Comparison of ENCODE assay signal across 9 mouse cellular contexts in the genomic region with DNA sequence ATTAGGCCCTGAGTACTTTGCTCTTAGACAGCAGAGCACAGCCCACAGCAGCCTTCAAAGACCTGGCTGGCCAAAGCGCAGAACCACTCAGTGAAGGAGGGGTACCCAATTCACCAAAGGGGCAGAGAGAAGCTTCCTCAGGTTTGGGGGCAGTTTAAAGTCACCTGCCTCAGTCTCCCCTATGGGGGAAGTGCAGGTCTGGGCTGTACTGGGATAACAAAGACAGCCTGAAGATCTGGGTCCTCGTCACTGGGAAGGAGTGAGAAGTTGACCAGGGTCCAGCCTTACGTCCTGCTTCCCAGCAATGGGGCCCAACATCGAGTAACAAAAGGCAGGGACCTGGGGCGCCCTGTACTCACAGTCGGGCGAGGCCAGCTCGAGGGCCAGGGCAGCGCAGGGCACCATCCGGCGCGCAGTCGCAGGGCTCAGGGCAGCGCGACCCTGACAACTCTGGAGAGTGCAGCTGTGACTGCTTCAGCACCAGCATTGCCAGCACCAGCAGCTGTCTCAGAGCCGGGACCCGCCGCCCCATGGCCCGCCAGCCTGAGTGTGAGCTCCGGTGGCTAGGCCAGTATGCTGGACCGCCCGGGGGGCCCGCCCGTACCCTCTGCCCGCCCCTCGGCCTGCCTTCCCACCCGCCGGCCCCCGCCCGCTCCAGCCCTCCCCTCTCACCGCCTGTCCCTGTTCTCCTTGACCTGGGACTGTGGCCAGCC. TPM values are rescaled to one million over a fixed set of nuclear protein-coding genes. Genes with fewer than 3 reads are reported as not detected.
A peak's percentile ranks its signal among the peaks of the same experiment; 100 is the strongest.
DNase-seq lines count a peak whose midpoint lies in the region; ATAC-seq and TF ChIP-seq lines count a peak whose summit lies in the region.
"Had no signal": no experiment of that assay in that cellular context is flagged by ENCODE, and none has a peak within 500 bp of the region (broad histone marks: within the 10 kb centered on the region; RNA-seq: fewer than 3 reads in every experiment).

TSS of gene Lhcgr (minus strand) at position 551 of the 713 bp plus-strand sequence.

- H3K9me3 ChIP-seq in liver, embryonic 12.5 days (replicated peaks) = no peaks in the 10 kb centered on the region
- no peaks in the 10 kb centered on the region for H3K9me3 ChIP-seq in liver, postnatal 0 days (ENCODE audit: low read length)
- H3K9me3 ChIP-seq in embryonic facial prominence, embryonic 14.5 days (ENCODE audit: control insufficient read depth, low read length) = no peaks in the 10 kb centered on the region
- H3K9me3 ChIP-seq in hindbrain, embryonic 16.5 days (ENCODE audit: control insufficient read depth, low read length) = no peaks in the 10 kb centered on the region
- no peaks in the 10 kb centered on the region for H3K9me3 ChIP-seq in neural tube, embryonic 11.5 days (ENCODE audit: control insufficient read depth, low read length)

- no peak within 1 kb of the TSS for H3K9ac ChIP-seq in liver, embryonic 12.5 days
- no peak within 1 kb of the TSS for H3K9ac ChIP-seq in liver, postnatal 0 days (replicated peaks)
- no peak within 1 kb of the TSS for H3K9ac ChIP-seq in embryonic facial prominence, embryonic 14.5 days (ENCODE audit: low read depth, low read length)
- peak within 1 kb of the TSS; percentile 32 for H3K9ac ChIP-seq in hindbrain, embryonic 16.5 days (ENCODE audit: low read depth, low read length)
- peak within 1 kb of the TSS; percentile 37 for H3K9ac ChIP-seq in neural tube, embryonic 11.5 days (ENCODE audit: low read length)

- H3K4me3 ChIP-seq in liver, embryonic 12.5 days = no peak within 1 kb of the TSS
- no peak within 1 kb of the TSS for H3K4me3 ChIP-seq in liver, postnatal 0 days (ENCODE audit: low read depth, low read length)
- H3K4me3 ChIP-seq in embryonic facial prominence, embryonic 14.5 days (ENCODE audit: low read depth, low read length) = peak within 1 kb of the TSS; percentile 16; the same call in 1 of the 2 replicates
- peak within 1 kb of the TSS; percentile 23; the same call in 1 of the 2 replicates for H3K4me3 ChIP-seq in hindbrain, embryonic 16.5 days (ENCODE audit: low read length)
- no peak within 1 kb of the TSS for H3K4me3 ChIP-seq in neural tube, embryonic 11.5 days (ENCODE audit: low read depth, low read length)

- WGBS in liver, embryonic 12.5 days (ENCODE audit: insufficient replicate concordance) = 21% methylated on average over 31 of the region's 31 CpGs
- WGBS in liver, postnatal 0 days (ENCODE audit: insufficient replicate concordance) = 35% methylated on average over 28 of the region's 31 CpGs
- 28% methylated on average over 19 of the region's 31 CpGs for WGBS in embryonic facial prominence, embryonic 14.5 days
- 33% methylated on average over 27 of the region's 31 CpGs for WGBS in hindbrain, embryonic 16.5 days
- 21% methylated on average over 31 of the region's 31 CpGs for WGBS in neural tube, embryonic 11.5 days

- H3K36me3 ChIP-seq in liver, embryonic 12.5 days = no peaks in the 10 kb centered on the region
- no peaks in the 10 kb centered on the region for H3K36me3 ChIP-seq in liver, postnatal 0 days (replicated peaks; ENCODE audit: insufficient read depth, low read length)
- no peaks in the 10 kb centered on the region for H3K36me3 ChIP-seq in embryonic facial prominence, embryonic 14.5 days (ENCODE audit: control insufficient read depth, insufficient read depth, low read length)
- H3K36me3 ChIP-seq in hindbrain, embryonic 16.5 days (ENCODE audit: control insufficient read depth, insufficient read depth, low read length) = no peaks in the 10 kb centered on the region
- H3K36me3 ChIP-seq in neural tube, embryonic 11.5 days (ENCODE audit: control insufficient read depth, insufficient read depth, low read length) = no peaks in the 10 kb centered on the region

- no peak within 1 kb of the TSS for H3K27ac ChIP-seq in liver, embryonic 12.5 days
- H3K27ac ChIP-seq in liver, postnatal 0 days (ENCODE audit: low read depth) = no peak within 1 kb of the TSS
- no peak within 1 kb of the TSS for H3K27ac ChIP-seq in embryonic facial prominence, embryonic 14.5 days (replicated peaks; ENCODE audit: low read depth, low read length)
- H3K27ac ChIP-seq in hindbrain, embryonic 16.5 days (ENCODE audit: low read depth, low read length) = no peak within 1 kb of the TSS
- H3K27ac ChIP-seq in neural tube, embryonic 11.5 days (ENCODE audit: low read depth, low read length) = no peak within 1 kb of the TSS

- H3K27me3 ChIP-seq in liver, embryonic 12.5 days (replicated peaks) = peaks cover 14% of the 10 kb centered on the region; the same call in 1 of the 2 replicates
- 0 out of 2 replicates have a peak, but pooled peaks cover 3% of the 10 kb centered on the region for H3K27me3 ChIP-seq in liver, postnatal 0 days (ENCODE audit: insufficient read depth, low read length)
- 0 out of 2 replicates have a peak, but pooled peaks cover 5% of the 10 kb centered on the region for H3K27me3 ChIP-seq in embryonic facial prominence, embryonic 14.5 days (replicated peaks; ENCODE audit: control insufficient read depth, insufficient read depth, low read length)
- H3K27me3 ChIP-seq in hindbrain, embryonic 16.5 days (replicated peaks; ENCODE audit: control insufficient read depth, insufficient read depth, low read length) = no peaks in the 10 kb centered on the region
- no peaks in the 10 kb centered on the region for H3K27me3 ChIP-seq in neural tube, embryonic 11.5 days (ENCODE audit: control insufficient read depth, insufficient read depth, low read length)

- intact Hi-C loops in left cerebral cortex, postnatal 36 days (cut with DNase I) = no loop called here

- ATAC-seq in liver, embryonic 12.5 days = 0 out of 2 replicates have a peak, but pooled peaks have one; percentile 32
- no peak for ATAC-seq in liver, postnatal 0 days
- ATAC-seq in embryonic facial prominence, embryonic 14.5 days (ENCODE audit: low read depth) = peak; percentile 77
- ATAC-seq in hindbrain, embryonic 16.5 days = peak; percentile 56
- ATAC-seq in neural tube, embryonic 11.5 days (ENCODE audit: insufficient read depth, low FRiP score, low TSS enrichment) = peak; percentile 69

- TF ChIP-seq CTCF in liver, postnatal 0 days (IDR thresholded peaks at IDR 0.05; ENCODE audit: low read depth) = no peak

- TF ChIP-seq EP300 in liver, postnatal 0 days (IDR thresholded peaks at IDR 0.05; ENCODE audit: low read depth) = no peak

- peak within 1 kb of the TSS; percentile 39; the same call in 1 of the 2 replicates for H3K4me2 ChIP-seq in liver, embryonic 12.5 days
- no peak within 1 kb of the TSS for H3K4me2 ChIP-seq in liver, postnatal 0 days (ENCODE audit: low read depth, low read length)
- peak within 1 kb of the TSS; percentile 44 for H3K4me2 ChIP-seq in embryonic facial prominence, embryonic 14.5 days (ENCODE audit: low read depth, low read length)
- H3K4me2 ChIP-seq in hindbrain, embryonic 16.5 days (ENCODE audit: low read length) = peak within 1 kb of the TSS; percentile 48
- H3K4me2 ChIP-seq in neural tube, embryonic 11.5 days (ENCODE audit: low read depth) = peak within 1 kb of the TSS; percentile 35

- H3K4me1 ChIP-seq in liver, embryonic 12.5 days = no peaks in the 10 kb centered on the region
- no peaks in the 10 kb centered on the region for H3K4me1 ChIP-seq in liver, postnatal 0 days (ENCODE audit: insufficient read depth)
- no peaks in the 10 kb centered on the region for H3K4me1 ChIP-seq in embryonic facial prominence, embryonic 14.5 days (ENCODE audit: control insufficient read depth, insufficient read depth, low read length)
- H3K4me1 ChIP-seq in hindbrain, embryonic 16.5 days (ENCODE audit: control insufficient read depth, insufficient read depth, low read depth, low read length) = peaks cover 3% of the 10 kb centered on the region; the same call in 1 of the 2 replicates
- no peaks in the 10 kb centered on the region for H3K4me1 ChIP-seq in neural tube, embryonic 11.5 days (ENCODE audit: control insufficient read depth, insufficient read depth, low read length)

- DNase-seq in liver, postnatal 0 days = no peak
- peak; percentile 45 for DNase-seq in embryonic facial prominence, embryonic 14.5 days (ENCODE audit: low spot score)
- peak; percentile 34 for DNase-seq in neural tube, embryonic 11.5 days (ENCODE audit: low spot score)
- no peak for DNase-seq in layer of hippocampus, adult 9-10 months (ENCODE audit: low spot score)
- DNase-seq in left cerebral cortex, postnatal 36 days (ENCODE audit: low spot score in 2 of 2) = no peak
- DNase-seq in c-Kit-positive CD71-positive TER-119-positive erythroid progenitor cells, embryonic 14.5 days (ENCODE audit: low spot score) = no peak

RNA-seq across cellular contexts. Expression of gene Lhcgr, which starts in this region (rescaled TPM):
- not detected in 2 replicates for polyA plus RNA-seq in liver, embryonic 12.5 days (2016; fragmentation: Nextera tagmentation; extraction: Ambion mirVana)
- polyA plus RNA-seq in liver, postnatal 0 days (2015; fragmentation: Nextera tagmentation; extraction: Ambion mirVana) = not detected in 2 replicates
- 0.47 and 0.49 TPM in 2 replicates for polyA plus RNA-seq in embryonic facial prominence, embryonic 14.5 days (2014; fragmentation: Nextera tagmentation; extraction: Ambion mirVana)
- polyA plus RNA-seq in hindbrain, embryonic 16.5 days (2015; fragmentation: Nextera tagmentation; extraction: Ambion mirVana) = 2.5 and 4.0 TPM in 2 replicates
- polyA plus RNA-seq in neural tube, embryonic 11.5 days (2014; fragmentation: Nextera tagmentation; extraction: Ambion mirVana) = 0.91 and 0.99 TPM in 2 replicates
- total RNA-seq in left cerebral cortex, postnatal 36 days (2021) = under 1 TPM; 0.34 to 0.57 TPM
- polyA plus RNA-seq: liver, embryonic 16.5 days had no signal

Comparison
In these comparisons a context has a peak if more than half of its experiments do, and no peak if none do; other contexts are left out.
1. Peak in ATAC-seq and H3K4me2 ChIP-seq in liver, embryonic 12.5 days; RNA of the gene not detected or under 1 TPM.
2. Peak in DNase-seq, ATAC-seq, H3K4me3 ChIP-seq and H3K4me2 ChIP-seq in embryonic facial prominence, embryonic 14.5 days; RNA of the gene not detected or under 1 TPM.
3. Peak in DNase-seq, ATAC-seq, H3K9ac ChIP-seq and H3K4me2 ChIP-seq in neural tube, embryonic 11.5 days; RNA of the gene not detected or under 1 TPM.